18 mouse cellular contexts compared by ENCODE assay signal in genomic region chr2:154751924-154752323, GRCm38 (mm10). TPM values are rescaled to one million over a fixed set of nuclear protein-coding genes. Genes with fewer than 3 reads are reported as not detected.
DNase-seq lines count a peak whose midpoint lies in the region; ATAC-seq and TF ChIP-seq lines count a peak whose summit lies in the region.
"Had no signal": no experiment of that assay in that cellular context is flagged by ENCODE, and none has a peak within 500 bp of the region (broad histone marks: within the 10 kb centered on the region; RNA-seq: fewer than 3 reads in every experiment).

No protein-coding gene starts in this region.

- in situ Hi-C loops in ES-E14 (cut with MboI; ENCODE audit: low sequenced_read_pairs in 2 of 2, unreplicated experiment in 2 of 2), result no loop called here

- no peak for TF ChIP-seq EP300 in liver, postnatal 0 days (IDR thresholded peaks at IDR 0.05; ENCODE audit: low read depth)

- no peak overlapping the region for H3K4me2 ChIP-seq in liver, postnatal 0 days (ENCODE audit: low read depth, low read length)
- H3K4me2 ChIP-seq: neural tube, embryonic 13.5 days had no signal

- WGBS in liver, postnatal 0 days (ENCODE audit: insufficient replicate concordance), result 52% methylated on average over 8 of the region's 8 CpGs

- no peak; the same call in 1 of the 2 replicates for ATAC-seq in liver, postnatal 0 days
- ATAC-seq in megakaryocyte, adult 5-6 weeks (ENCODE audit: poor library complexity, severe bottlenecking), result peak; percentile 66
- ATAC-seq: forebrain, embryonic 16.5 days; lung, postnatal 0 days; midbrain, embryonic 16.5 days had no signal

- DNase-seq in liver, result peak; percentile 21
- DNase-seq in liver, postnatal 0 days, result no peak
- DNase-seq in ES-E14 (ENCODE audit: low read depth, low spot score), result peak; percentile 39
- DNase-seq in adrenal gland, adult 18-20 months (ENCODE audit: low spot score in 2 of 2), result peak; percentile 36 to 53
- no peak for DNase-seq in layer of hippocampus, postnatal 36 days
- DNase-seq in yolk sac, embryonic 10.5 days (ENCODE audit: low spot score), result no peak
- DNase-seq: cerebellum, postnatal 14 days; gastrocnemius, postnatal 25 days; thymus, postnatal 4 days had no signal

- H3K9ac ChIP-seq in liver, postnatal 0 days (replicated peaks), result no peak overlapping the region
- no peak overlapping the region for H3K9ac ChIP-seq in ES-E14 (ENCODE audit: insufficient read depth, low read depth, low read length, poor library complexity, severe bottlenecking)
- H3K9ac ChIP-seq: neural tube, embryonic 13.5 days had no signal

- TF ChIP-seq CTCF in liver, postnatal 0 days (IDR thresholded peaks at IDR 0.05; ENCODE audit: low read depth), result no peak

- no peak overlapping the region for H3K27ac ChIP-seq in liver, postnatal 0 days (ENCODE audit: low read depth)
- H3K27ac ChIP-seq in ES-E14 (ENCODE audit: insufficient read depth, low read depth, low read length, poor library complexity, severe bottlenecking), result no peak overlapping the region
- H3K27ac ChIP-seq: neural tube, embryonic 13.5 days had no signal

- no peaks in the 10 kb centered on the region for H3K9me3 ChIP-seq in liver, postnatal 0 days (ENCODE audit: low read length)
- no peaks in the 10 kb centered on the region for H3K9me3 ChIP-seq in ES-E14 (ENCODE audit: control insufficient read depth, insufficient read depth, low read depth, low read length)
- H3K9me3 ChIP-seq: neural tube, embryonic 13.5 days had no signal

- H3K4me1 ChIP-seq in liver, postnatal 0 days (ENCODE audit: insufficient read depth), result no peaks in the 10 kb centered on the region
- peaks cover 2 to 5% of the 10 kb centered on the region in 2 experiments; a peak in 3 of 4 replicates for H3K4me1 ChIP-seq in ES-E14 (ENCODE audit: control insufficient read depth in 2 of 2, insufficient read depth in 2 of 2, low read length in 2 of 2, poor library complexity in 1 of 2)

- no peaks in the 10 kb centered on the region for H3K36me3 ChIP-seq in liver, postnatal 0 days (replicated peaks; ENCODE audit: insufficient read depth, low read length)
- H3K36me3 ChIP-seq in ES-E14 (ENCODE audit: control insufficient read depth, insufficient read depth, low read length, poor library complexity, severe bottlenecking), result no peaks in the 10 kb centered on the region
- H3K36me3 ChIP-seq: neural tube, embryonic 13.5 days had no signal

- H3K27me3 ChIP-seq in liver, postnatal 0 days (ENCODE audit: insufficient read depth, low read length), result peaks cover 2% of the 10 kb centered on the region; the same call in 1 of the 2 replicates
- H3K27me3 ChIP-seq: neural tube, embryonic 13.5 days had no signal

- H3K4me3 ChIP-seq in liver, postnatal 0 days (ENCODE audit: low read depth, low read length), result no peak overlapping the region
- H3K4me3 ChIP-seq in ES-E14 (ENCODE audit: insufficient read depth in 1 of 2, low read depth in 1 of 2, low read length in 2 of 2, poor library complexity in 1 of 2, severe bottlenecking in 1 of 2), result no peak overlapping the region
- H3K4me3 ChIP-seq: neural tube, embryonic 13.5 days had no signal

TF ChIP-seq in ES-E14, 5 proteins besides CTCF, POLR2A, EP300 and RAD21:
- TF ChIP-seq ZNF384 (IDR thresholded peaks at IDR 0.05; ENCODE audit: low read depth, low read length) (no peak), HCFC1 (IDR thresholded peaks at IDR 0.05; ENCODE audit: borderline replicate concordance, insufficient read depth, low read length) (no peak), CHD2 (IDR thresholded peaks at IDR 0.05; ENCODE audit: low read depth, low read length) (no peak), MAFK (IDR thresholded peaks at IDR 0.05; ENCODE audit: insufficient read depth, low read depth, low read length) (no peak), ZC3H11A (IDR thresholded peaks at IDR 0.05; ENCODE audit: borderline replicate concordance, low read depth, low read length) (no peak)

RNA-seq across cellular contexts. Expression of gene Gm14214, which starts 17.9 kb away (rescaled TPM):
- polyA plus RNA-seq in liver, postnatal 0 days (2015; fragmentation: Nextera tagmentation; extraction: Ambion mirVana), result not detected in 2 replicates
- total RNA-seq in ES-E14 (2012; rRNA removed), result not detected in 2 replicates
- not detected for total RNA-seq in adrenal gland, adult 18-20 months (2021)
- not detected in 2 replicates for total RNA-seq in megakaryocyte, adult 5-6 weeks (2015)
- not detected in 2 replicates for total RNA-seq in megakaryocyte, adult 5-6 weeks (2017)
- not detected for total RNA-seq in layer of hippocampus, postnatal 36 days (2021)
- total RNA-seq: gastrocnemius, postnatal 25 days; heart, postnatal 25 days; left cerebral cortex, adult 8-10 months; liver, adult 2 months had no signal
- polyA plus RNA-seq: forebrain, embryonic 16.5 days; intestine, embryonic 14.5 days; liver, adult 2 months; lung, postnatal 0 days; midbrain, embryonic 16.5 days; neural tube, embryonic 13.5 days had no signal

RNA-seq across cellular contexts. Expression of gene Raly, which starts 39.0 kb away (rescaled TPM):
- 10.0 and 12.1 TPM in 2 replicates for polyA plus RNA-seq in liver, postnatal 0 days (2015; fragmentation: Nextera tagmentation; extraction: Ambion mirVana)
- 156 and 209 TPM in 2 replicates for total RNA-seq in ES-E14 (2012; rRNA removed)
- total RNA-seq in adrenal gland, adult 18-20 months (2021), result 100 to 1,000 TPM; 190 to 194 TPM
- 86.8 and 92.8 TPM in 2 replicates for total RNA-seq in megakaryocyte, adult 5-6 weeks (2015)
- total RNA-seq in megakaryocyte, adult 5-6 weeks (2017), result 164 and 176 TPM in 2 replicates
- 10 to 100 TPM; 66.5 to 67.0 TPM for total RNA-seq in layer of hippocampus, postnatal 36 days (2021)

RNA-seq across cellular contexts. Expression of gene a, which starts 39.3 kb away (rescaled TPM):
- 0.31 TPM in 1 of 2 replicates, not detected in the other for polyA plus RNA-seq in liver, postnatal 0 days (2015; fragmentation: Nextera tagmentation; extraction: Ambion mirVana)
- 0.49 TPM in 1 of 2 replicates, not detected in the other for total RNA-seq in ES-E14 (2012; rRNA removed)
- not detected for total RNA-seq in adrenal gland, adult 18-20 months (2021)
- total RNA-seq in megakaryocyte, adult 5-6 weeks (2015), result 0.39 TPM in 1 of 2 replicates, not detected in the other
- not detected in 2 replicates for total RNA-seq in megakaryocyte, adult 5-6 weeks (2017)
- not detected for total RNA-seq in layer of hippocampus, postnatal 36 days (2021)
- total RNA-seq: gastrocnemius, postnatal 25 days; heart, postnatal 25 days; left cerebral cortex, adult 8-10 months; liver, adult 2 months had no signal
- polyA plus RNA-seq: liver, adult 2 months; lung, postnatal 0 days; neural tube, embryonic 13.5 days had no signal

Comparison
In these comparisons a context has a peak if more than half of its experiments do, and no peak if none do; other contexts are left out.
1. DNase-seq: peak in liver (single experiment), ES-E14 (single experiment) and adrenal gland, adult 18-20 months (2 of 2); none in liver, postnatal 0 days (single experiment), layer of hippocampus, postnatal 36 days (0 of 2) and yolk sac, embryonic 10.5 days (single experiment).